Mouse (Mus musculus) MEL (cell line): ENCODE measurements at regions not wholly inside any gene's neighbourhood (a gene's known extent, or its start where the extent isn't known, plus 50 kb on each side); places are given as distances from the start of the nearest gene placed in this dataset.

ENCODE experiments used
- CHD1 ChIP-seq: IDR thresholded peaks from 2 replicates; pipeline ENCODE4 v1.6.1; 2012; ENCODE audit warnings: low read depth, mild to moderate bottlenecking, inconsistent platforms, low read length, improper control_type of control experiment
- CTCF ChIP-seq, 3 experiments: IDR thresholded peaks in 2 of 3; conservative IDR thresholded peaks in 1 of 3; 2 replicates each; pipeline ENCODE4 v1.5.1; 2011 to 2012; ENCODE audit warnings: low read length in 3 of 3, low read depth in 2 of 3, mild to moderate bottlenecking in 2 of 3, improper control_type of control experiment in 1 of 3, inconsistent platforms in 1 of 3, mixed read lengths in 1 of 3, moderate library complexity in 1 of 3; ENCODE audit not compliant: control insufficient read depth in 1 of 3, insufficient read depth in 1 of 3, poor library complexity in 1 of 3, severe bottlenecking in 1 of 3
- ETS1 ChIP-seq: IDR thresholded peaks from 2 replicates; pipeline ENCODE4 v1.6.1; 2012; ENCODE audit warnings: low read depth, mild to moderate bottlenecking, inconsistent platforms, low read length, improper control_type of control experiment, moderate library complexity
- GATA1 ChIP-seq: IDR thresholded peaks from 2 replicates; pipeline ENCODE4 v1.6.1; 2011; ENCODE audit warnings: low read depth, low read length, improper control_type of control experiment
- MAFK ChIP-seq: IDR thresholded peaks from 2 replicates; pipeline ENCODE4 v1.6.1; 2011; ENCODE audit warnings: low read depth, mild to moderate bottlenecking, low read length, improper control_type of control experiment, borderline replicate concordance
- MEF2A ChIP-seq: IDR thresholded peaks from 2 replicates; pipeline ENCODE4 v1.6.1; 2014; ENCODE audit warnings: low read depth, mild to moderate bottlenecking, inconsistent platforms, low read length, improper control_type of control experiment; ENCODE audit not compliant: poor library complexity, insufficient replicate concordance, severe bottlenecking; ENCODE audit errors: extremely low read depth
- NRF1 ChIP-seq: IDR thresholded peaks from 2 replicates; pipeline ENCODE4 v1.6.1; 2014; ENCODE audit warnings: low read depth, mild to moderate bottlenecking, inconsistent platforms, low read length, improper control_type of control experiment, moderate library complexity; ENCODE audit not compliant: poor library complexity, insufficient read depth, severe bottlenecking
- POLR2A ChIP-seq, 2 experiments: IDR thresholded peaks; 2 replicates each; pipeline ENCODE4 v1.6.1; 2011 to 2012; ENCODE audit warnings: low read length in 2 of 2, mild to moderate bottlenecking in 2 of 2, control low read depth in 1 of 2, improper control_type of control experiment in 1 of 2, low read depth in 1 of 2, moderate library complexity in 1 of 2; ENCODE audit not compliant: control insufficient read depth in 1 of 2, insufficient read depth in 1 of 2, poor library complexity in 1 of 2
- SIN3A ChIP-seq: IDR thresholded peaks from 2 replicates; pipeline ENCODE4 v1.6.1; 2012; ENCODE audit warnings: low read length, improper control_type of control experiment, inconsistent platforms
- USF2 ChIP-seq, 2 experiments: IDR thresholded peaks; 2 replicates each; pipeline ENCODE4 v1.6.1; 2011 to 2012; ENCODE audit warnings: improper control_type of control experiment in 2 of 2, low read length in 2 of 2, borderline replicate concordance in 1 of 2, inconsistent platforms in 1 of 2, low read depth in 1 of 2, mild to moderate bottlenecking in 1 of 2; ENCODE audit not compliant: insufficient read depth in 1 of 2
- ZNF384 ChIP-seq: IDR thresholded peaks from 2 replicates; pipeline ENCODE4 v1.6.1; 2012; ENCODE audit warnings: low read depth, mild to moderate bottlenecking, inconsistent platforms, low read length, improper control_type of control experiment

DNA sequence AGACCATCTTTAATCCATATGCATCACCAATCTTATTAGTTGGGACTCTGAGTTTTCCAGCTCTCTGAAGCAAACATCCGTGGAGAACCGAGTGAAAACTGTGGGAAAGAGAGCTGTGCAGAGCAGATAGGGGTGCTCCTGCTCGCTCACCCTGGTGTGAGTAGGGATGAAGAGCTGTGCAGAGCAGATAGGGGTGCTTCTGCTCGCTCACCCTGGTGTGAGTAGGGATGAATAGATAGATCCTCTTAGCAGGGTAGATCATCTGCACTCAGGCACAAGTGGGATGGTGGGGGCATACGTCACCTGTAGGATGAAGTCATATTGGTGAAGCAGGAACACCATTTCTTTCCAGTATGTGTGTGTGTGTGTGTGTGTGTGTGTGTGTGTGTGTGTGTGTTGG is 50.6 kb upstream of the Slc1a3 start:
- no peak for TF ChIP-seq CTCF (IDR thresholded peaks at IDR 0.05 in 2 of 3, conservative IDR thresholded peaks at IDR 0.05 in 1 of 3; ENCODE audit: control insufficient read depth in 1 of 3, insufficient read depth in 1 of 3, low read depth in 2 of 3, low read length in 3 of 3, poor library complexity in 1 of 3, severe bottlenecking in 1 of 3)
- TF ChIP-seq SIN3A = peak; percentile 11; the same call in 1 of the 2 replicates
- TF ChIP-seq USF2 (IDR thresholded peaks at IDR 0.05; ENCODE audit: borderline replicate concordance in 1 of 2, insufficient read depth in 1 of 2, low read depth in 1 of 2, low read length in 2 of 2) = no peak
- TF ChIP-seq ETS1 = peak; percentile 79
- TF ChIP-seq POLR2A (IDR thresholded peaks at IDR 0.05; ENCODE audit: control insufficient read depth in 1 of 2, insufficient read depth in 1 of 2, low read depth in 1 of 2, low read length in 2 of 2, poor library complexity in 1 of 2) = no peak
- TF ChIP-seq MAFK = no peak
- TF ChIP-seq NRF1 = no peak
- peak; percentile 72 for TF ChIP-seq GATA1
- no peak for TF ChIP-seq CHD1
- no peak for TF ChIP-seq ZNF384
- TF ChIP-seq MEF2A = no peak
